Mouse (Mus musculus) midbrain, embryonic 14.5 days (tissue): ENCODE measurements around the gene Lrrc52. TPM values are rescaled to one million over a fixed set of nuclear protein-coding genes. Genes with fewer than 3 reads are reported as not detected.
A peak's percentile ranks its signal among the peaks of the same experiment; 100 is the strongest.

Experiments
- ATAC-seq: fragments of 200-750 bp; cut with Nextera tagmentation; 2 replicates; pipeline ENCODE4 v1.8.0; 2017; ENCODE audit warnings: moderate number of reproducible peaks, moderate library complexity; ENCODE audit not compliant: low FRiP score, low TSS enrichment
- DNase-seq: peaks from one replicate; pipeline ENCODE4 v3.0.0-alpha.2; 2015
- H3K27ac ChIP-seq: fragments of 300-500 bp; sonication (generic); replicated peaks from 2 replicates; pipeline ENCODE4 v1.5.1; 2014; ENCODE audit warnings: mild to moderate bottlenecking, low read depth, low read length, moderate library complexity
- H3K27me3 ChIP-seq: fragments of 300-500 bp; sonication (generic); 2 replicates; pipeline ENCODE4 v1.6.1; 2014; ENCODE audit warnings: low read length, control low read depth, mixed read lengths; ENCODE audit not compliant: control insufficient read depth, insufficient read depth
- H3K36me3 ChIP-seq: fragments of 300-500 bp; sonication (generic); 2 replicates; pipeline ENCODE4 v1.6.1; 2014; ENCODE audit warnings: low read length, control low read depth; ENCODE audit not compliant: control insufficient read depth, insufficient read depth
- H3K4me1 ChIP-seq: fragments of 300-500 bp; sonication (generic); 2 replicates; pipeline ENCODE4 v1.6.1; 2014; ENCODE audit warnings: mild to moderate bottlenecking, antibody characterized with exemption, low read length, control low read depth; ENCODE audit not compliant: control insufficient read depth, insufficient read depth
- H3K4me2 ChIP-seq: fragments of 300-500 bp; sonication (generic); 2 replicates; pipeline ENCODE4 v1.6.1; 2014; ENCODE audit warnings: mild to moderate bottlenecking, low read length, moderate library complexity
- H3K4me3 ChIP-seq: fragments of 300-500 bp; sonication (generic); replicated peaks from 2 replicates; pipeline ENCODE4 v1.5.1; 2014; ENCODE audit warnings: low read depth, low read length
- H3K9ac ChIP-seq: fragments of 300-500 bp; sonication (generic); replicated peaks from 2 replicates; pipeline ENCODE4 v1.6.1; 2014; ENCODE audit warnings: mild to moderate bottlenecking, low read length, moderate library complexity
- H3K9me3 ChIP-seq: fragments of 300-500 bp; sonication (generic); 2 replicates; pipeline ENCODE4 v1.6.1; 2016; ENCODE audit warnings: low read length, control low read depth, mixed read lengths; ENCODE audit not compliant: control insufficient read depth
- WGBS: fragments of 180-500 bp; shearing (Covaris S2); extraction: QIAGEN DNeasy Blood & Tissue Kit; methylation state at CpG from one replicate; pipeline ENCODE4 v1.1.7; 2014; 5-methylcytosine and 5-hydroxymethylcytosine counted together
- polyA plus RNA-seq: library from polyadenylated mRNA; unstranded; fragments of >200 nt; fragmentation: Nextera tagmentation; extraction: Ambion mirVana; gene quantifications from 2 replicates; pipeline ENCODE4 v1.2.1, GENCODE M21; 2014

The Lrrc52 gene
- not detected in 2 replicates for polyA plus RNA-seq

DNA sequence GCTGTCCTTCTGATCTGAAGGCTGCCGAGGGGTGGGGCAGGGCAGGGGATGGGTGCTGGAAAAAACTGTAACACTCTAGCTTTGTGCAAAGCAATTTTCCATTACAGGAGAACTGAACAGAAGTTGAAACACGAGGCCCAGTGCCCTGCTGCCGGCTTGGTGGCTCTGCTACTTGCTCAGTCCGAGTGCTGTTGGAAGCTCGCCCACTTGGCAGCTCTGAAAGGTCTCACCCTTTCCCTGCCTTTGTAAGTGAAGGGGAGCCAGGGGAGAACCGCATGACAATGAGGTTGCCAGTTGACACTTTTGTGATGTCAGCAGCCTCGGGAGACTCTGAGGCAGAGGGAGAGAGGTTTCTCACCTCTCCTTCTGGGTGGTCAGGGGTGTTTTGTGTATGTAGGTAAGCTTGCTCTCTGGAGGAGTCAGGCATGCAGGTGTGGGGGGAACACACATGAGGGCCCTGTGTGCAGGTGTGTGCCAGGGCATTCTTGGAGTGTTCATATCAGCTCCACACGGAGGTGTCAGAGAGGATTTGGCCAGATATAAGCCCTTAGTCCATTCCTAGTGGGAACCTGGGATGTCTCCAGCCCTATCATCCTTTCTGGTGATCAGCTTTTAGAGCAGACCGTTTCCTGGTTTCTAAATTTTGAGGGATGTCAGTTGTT lies at the start of gene Lrrc52:
Gene Lrrc52 (minus strand): TSS at position 16 of the 662 bp plus-strand sequence.
- no peak for ATAC-seq
- no peaks in the 10 kb centered on the region for H3K36me3 ChIP-seq
- no peaks in the 10 kb centered on the region for H3K9me3 ChIP-seq
- no peaks in the 10 kb centered on the region for H3K27me3 ChIP-seq
- H3K4me2 ChIP-seq = no peak within 1 kb of the TSS
- H3K27ac ChIP-seq = no peak within 1 kb of the TSS
- no peak within 1 kb of the TSS for H3K4me3 ChIP-seq
- WGBS = 40% methylated on average over 9 of the region's 9 CpGs
- H3K9ac ChIP-seq = no peak within 1 kb of the TSS
- no peaks in the 10 kb centered on the region for H3K4me1 ChIP-seq
- DNase-seq = peak; percentile 71

DNA sequence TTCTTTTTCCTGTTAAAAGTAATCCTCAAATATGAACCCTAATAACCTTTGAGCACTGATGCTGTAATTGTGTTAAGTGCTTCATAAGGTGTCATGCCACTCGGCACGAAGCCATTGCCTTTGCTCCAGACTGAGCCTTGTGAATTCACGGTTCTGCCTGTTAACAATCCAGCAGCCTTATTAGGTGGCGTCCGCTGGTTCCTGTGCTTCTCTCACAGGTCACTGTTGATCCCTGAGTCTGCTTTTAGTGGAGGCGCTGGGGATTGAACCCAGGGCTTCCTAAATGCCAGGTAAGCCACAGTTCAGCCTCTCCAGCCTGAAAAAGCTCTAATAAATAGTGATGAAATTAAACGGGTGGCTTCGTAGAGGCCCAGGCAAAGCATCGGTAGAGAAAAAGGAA lies 45.0 kb upstream of the Lrrc52 start:
- Histone ChIP-seq H3K36me3 (no peaks in the 10 kb centered on the region), H3K4me3 (no peak overlapping the region), H3K27me3 (no peaks in the 10 kb centered on the region), H3K9me3 (no peaks in the 10 kb centered on the region), H3K4me1 (no peaks in the 10 kb centered on the region), H3K9ac (no peak overlapping the region), H3K27ac (no peak overlapping the region), H3K4me2 (no peak overlapping the region)
- 88% methylated on average over 9 of the region's 9 CpGs for WGBS
- ATAC-seq = no peak
- no peak for DNase-seq

DNA sequence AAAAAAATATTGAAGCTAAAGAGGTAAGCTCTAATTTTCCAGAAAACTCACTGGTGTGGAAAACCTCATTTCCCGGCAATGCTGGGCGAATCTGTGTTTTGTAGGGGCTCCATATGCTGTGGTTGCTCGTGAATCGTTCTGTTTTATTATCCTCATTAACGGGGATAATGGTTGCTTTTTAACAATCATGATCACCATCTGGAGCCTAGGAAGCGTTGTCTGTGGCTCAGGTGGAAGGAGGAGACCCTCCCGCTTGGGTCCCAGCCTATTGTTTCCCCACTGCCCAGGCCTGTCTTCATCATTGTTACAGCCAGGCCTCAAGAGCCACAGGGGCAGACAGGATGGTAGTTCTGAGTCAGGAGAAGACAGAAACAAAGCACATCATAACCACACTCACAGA lies 39.5 kb upstream of the Lrrc52 start:
- no peaks in the 10 kb centered on the region for H3K9me3 ChIP-seq
- H3K4me1 ChIP-seq = no peaks in the 10 kb centered on the region
- no peak overlapping the region for H3K4me2 ChIP-seq
- DNase-seq (peak; percentile 6), ATAC-seq (no peak)
- H3K27me3 ChIP-seq = no peaks in the 10 kb centered on the region
- H3K4me3 ChIP-seq = no peak overlapping the region
- WGBS = 59% methylated on average over 7 of the region's 7 CpGs
- peak overlapping the region; percentile 38; the same call in 1 of the 2 replicates for H3K27ac ChIP-seq
- no peak overlapping the region for H3K9ac ChIP-seq
- no peaks in the 10 kb centered on the region for H3K36me3 ChIP-seq

DNA sequence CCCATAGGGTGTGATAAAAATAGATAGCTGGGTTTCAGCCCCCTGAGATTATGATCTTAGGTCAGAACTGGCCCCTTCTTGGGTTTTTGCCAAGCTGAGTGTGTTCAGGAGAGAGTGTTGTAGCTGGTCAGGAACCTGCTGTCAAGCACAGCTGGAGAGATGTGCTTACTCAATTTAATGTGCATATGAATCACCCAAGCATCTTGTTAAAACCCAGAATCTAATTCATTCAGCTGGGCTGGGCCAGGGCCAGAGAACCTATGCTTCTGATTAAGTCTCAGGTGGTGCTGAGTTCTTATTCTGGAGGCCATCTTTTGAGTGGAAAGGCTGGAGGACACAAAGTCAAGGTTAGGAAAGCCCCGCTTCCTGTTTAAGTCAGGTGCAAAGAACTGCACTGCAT lies 38.8 kb upstream of the Lrrc52 start:
- no peak overlapping the region for H3K9ac ChIP-seq
- H3K9me3 ChIP-seq = no peaks in the 10 kb centered on the region
- H3K27me3 ChIP-seq = no peaks in the 10 kb centered on the region
- H3K4me1 ChIP-seq = no peaks in the 10 kb centered on the region
- H3K4me3 ChIP-seq = no peak overlapping the region
- no peak for ATAC-seq
- no peak overlapping the region for H3K4me2 ChIP-seq
- no peak overlapping the region for H3K27ac ChIP-seq
- 93% methylated on average over 1 of the region's 1 CpGs for WGBS
- DNase-seq = peak; percentile 12
- no peaks in the 10 kb centered on the region for H3K36me3 ChIP-seq

DNA sequence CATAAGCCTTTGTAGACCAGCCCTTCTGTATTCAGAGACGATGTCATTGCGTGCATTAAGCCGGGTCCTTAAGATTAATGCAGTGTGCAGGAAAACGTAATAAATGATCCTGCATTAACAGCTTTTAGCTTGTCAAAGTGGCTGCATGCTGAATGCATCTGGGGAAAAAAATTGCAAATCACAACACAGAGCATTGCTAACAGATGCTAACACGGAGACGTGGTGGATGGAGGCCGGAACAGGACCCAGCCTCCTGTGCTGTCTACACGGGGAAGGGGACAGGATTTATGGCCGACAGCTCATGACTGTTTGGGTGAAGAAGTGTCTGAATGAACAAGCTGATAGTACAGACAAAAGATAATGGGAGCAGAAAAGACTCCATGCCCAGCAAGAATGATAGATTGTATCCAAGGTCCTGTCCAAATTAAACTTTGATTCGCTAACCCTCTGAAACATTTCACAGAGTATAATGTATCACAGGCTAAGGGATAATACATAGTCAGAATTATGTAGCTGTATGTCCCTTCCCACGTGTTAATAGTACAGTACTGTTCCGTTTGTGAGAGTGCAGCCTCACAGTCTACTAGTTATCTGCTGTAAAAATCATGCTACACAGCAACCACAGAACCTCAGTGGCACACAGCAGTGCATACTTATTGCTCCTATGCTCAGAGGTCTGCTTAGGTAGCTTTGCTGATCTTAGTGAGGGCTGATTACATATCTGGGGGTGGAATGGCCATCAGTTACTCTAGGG lies 32.7 kb upstream of the Lrrc52 start:
- Histone ChIP-seq H3K4me2 (no peak overlapping the region), H3K4me1 (peaks cover 7% of the 10 kb centered on the region; the same call in 1 of the 2 replicates), H3K9ac (no peak overlapping the region), H3K9me3 (no peaks in the 10 kb centered on the region), H3K27ac (no peak overlapping the region), H3K4me3 (no peak overlapping the region), H3K36me3 (no peaks in the 10 kb centered on the region), H3K27me3 (no peaks in the 10 kb centered on the region)
- ATAC-seq (no peak), DNase-seq (peak; percentile 20)
- 68% methylated on average over 12 of the region's 12 CpGs for WGBS

DNA sequence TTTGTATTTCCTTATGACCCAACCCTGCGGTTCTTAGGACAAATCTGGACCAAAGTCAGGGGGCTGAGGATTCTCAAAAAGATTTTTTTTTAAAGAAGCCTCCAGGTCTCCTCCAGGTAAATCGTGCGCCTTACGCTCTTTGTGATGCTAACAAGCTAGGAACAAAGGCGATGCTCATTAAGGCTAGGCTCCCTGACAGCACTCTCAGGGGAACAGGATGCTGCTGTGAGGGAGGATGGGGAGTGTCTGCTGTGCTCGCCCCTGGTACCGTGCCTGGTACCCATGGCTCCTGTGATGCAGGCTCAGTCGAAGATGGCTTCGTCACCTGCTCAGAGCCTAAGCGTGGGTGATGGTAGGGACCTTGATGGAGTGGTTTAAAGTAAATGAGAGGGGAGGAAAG lies 31.4 kb upstream of the Lrrc52 start:
- WGBS = 21% methylated on average over 10 of the region's 10 CpGs
- Histone ChIP-seq H3K36me3 (no peaks in the 10 kb centered on the region), H3K27ac (no peak overlapping the region), H3K9me3 (no peaks in the 10 kb centered on the region), H3K4me1 (peaks cover 7% of the 10 kb centered on the region; the same call in 1 of the 2 replicates), H3K4me3 (no peak overlapping the region), H3K27me3 (no peaks in the 10 kb centered on the region), H3K9ac (no peak overlapping the region), H3K4me2 (no peak overlapping the region)
- ATAC-seq (no peak; the same call in 1 of the 2 replicates), DNase-seq (peak; percentile 51)

DNA sequence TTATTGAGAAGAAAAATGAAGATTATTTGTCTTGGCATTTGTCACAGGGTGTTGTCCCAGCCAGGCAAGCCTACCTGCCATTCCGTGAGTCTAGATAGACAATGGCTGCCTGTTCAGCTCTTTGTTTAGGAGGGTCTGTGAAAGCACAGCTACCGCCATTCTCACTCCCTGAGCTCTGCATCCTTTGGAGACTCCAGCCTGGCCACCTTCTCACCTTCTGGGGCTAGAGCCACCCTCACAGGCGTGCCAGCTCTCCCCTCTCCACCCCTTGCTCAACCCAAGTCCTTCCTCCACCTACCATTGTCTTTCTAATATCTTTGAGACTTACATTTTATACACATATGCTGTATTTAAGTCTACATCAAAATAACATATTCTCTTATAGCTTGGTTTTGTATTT lies 31.0 kb upstream of the Lrrc52 start:
- Histone ChIP-seq H3K27ac (no peak overlapping the region), H3K36me3 (no peaks in the 10 kb centered on the region), H3K4me1 (peaks cover 7% of the 10 kb centered on the region; the same call in 1 of the 2 replicates), H3K27me3 (no peaks in the 10 kb centered on the region), H3K4me2 (no peak overlapping the region), H3K9me3 (no peaks in the 10 kb centered on the region), H3K4me3 (no peak overlapping the region), H3K9ac (no peak overlapping the region)
- WGBS = 47% methylated on average over 3 of the region's 3 CpGs
- DNase-seq = peak; percentile 17
- ATAC-seq = no peak

DNA sequence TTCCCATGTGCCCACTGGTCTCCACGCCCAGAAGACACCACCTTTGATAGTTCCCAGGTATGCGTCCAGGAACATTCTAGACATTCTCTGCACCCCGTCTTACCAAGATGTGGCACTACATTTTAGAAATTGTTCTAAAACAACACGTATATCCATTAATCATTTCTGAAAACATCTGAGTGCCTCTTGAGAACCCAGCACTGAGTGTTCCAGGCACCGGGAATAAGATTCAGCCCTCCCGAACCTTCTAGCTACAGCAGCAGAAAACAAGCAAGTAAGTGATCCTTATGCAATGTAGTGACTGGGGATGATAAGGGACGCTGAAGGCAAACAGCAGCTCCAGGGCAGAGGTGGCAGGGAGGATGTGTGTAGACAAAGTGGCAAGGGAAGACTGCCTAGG lies 24.9 kb upstream of the Lrrc52 start:
- Histone ChIP-seq H3K27me3 (no peaks in the 10 kb centered on the region), H3K4me1 (no peaks in the 10 kb centered on the region), H3K4me2 (no peak overlapping the region), H3K9ac (no peak overlapping the region), H3K27ac (no peak overlapping the region), H3K36me3 (no peaks in the 10 kb centered on the region), H3K9me3 (no peaks in the 10 kb centered on the region), H3K4me3 (no peak overlapping the region)
- DNase-seq = no peak
- no peak for ATAC-seq
- WGBS = 90% methylated on average over 7 of the region's 7 CpGs

DNA sequence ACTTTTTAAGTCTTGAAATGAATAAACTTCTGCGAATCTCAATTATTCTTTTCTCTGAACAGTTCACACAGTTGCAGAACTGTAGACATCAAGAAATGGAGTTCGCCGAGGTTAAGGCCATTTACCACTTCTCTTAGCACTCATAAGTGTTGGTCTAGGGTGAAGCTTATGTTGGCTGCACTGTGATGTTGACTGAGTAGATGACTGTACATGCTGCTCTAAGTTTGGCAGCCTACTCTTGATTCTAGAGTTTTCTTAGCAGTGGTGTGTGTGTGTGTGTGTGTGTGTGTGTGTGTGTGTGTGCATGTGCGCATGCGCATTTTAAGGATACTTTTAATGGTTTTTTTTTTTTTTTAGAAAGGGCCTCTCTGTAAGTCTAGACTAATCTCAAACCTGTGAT lies 21.4 kb upstream of the Lrrc52 start:
- DNase-seq (no peak), ATAC-seq (no peak)
- no peak overlapping the region for H3K4me2 ChIP-seq
- H3K4me1 ChIP-seq = no peaks in the 10 kb centered on the region
- H3K9ac ChIP-seq = no peak overlapping the region
- no peak overlapping the region for H3K27ac ChIP-seq
- no peak overlapping the region for H3K4me3 ChIP-seq
- H3K9me3 ChIP-seq = no peaks in the 10 kb centered on the region
- WGBS = 92% methylated on average over 5 of the region's 5 CpGs
- no peaks in the 10 kb centered on the region for H3K36me3 ChIP-seq
- no peaks in the 10 kb centered on the region for H3K27me3 ChIP-seq
